Mouse (Mus musculus): ENCODE data around the gene Has3.
"Not testable (repeated sequence)": the region's sequence is repeated elsewhere in the genome, so short reads cannot be mapped to it uniquely, and the experiment has no call there.

Has3 gene

DNA sequence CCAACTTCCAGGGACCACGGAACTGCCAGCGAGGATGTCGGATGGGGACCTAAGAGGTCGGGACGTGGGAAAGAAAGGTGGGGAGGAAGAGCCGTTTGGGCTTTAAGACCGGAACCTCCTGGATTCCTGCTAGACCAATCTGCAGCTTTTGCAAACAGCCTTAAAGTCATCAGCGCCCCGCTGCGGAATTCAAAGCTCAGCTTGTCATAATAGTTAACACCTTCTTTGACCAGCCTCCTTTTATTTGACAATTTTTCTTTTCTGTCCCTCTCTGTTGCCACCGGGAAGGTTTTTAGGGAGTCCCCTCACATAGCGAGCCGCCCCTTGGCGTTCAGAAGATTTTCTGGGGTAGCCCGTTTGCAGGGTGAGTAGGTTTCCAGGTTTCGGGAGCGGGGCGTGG is at the start of gene Has3:
TSS of gene Has3 (plus strand) at position 192 of the 400 bp plus-strand sequence.
- in situ Hi-C loops (cut with MboI, MseI): no loop called here

- in situ Hi-C loops (cut with MboI, MseI): no loop called here
Measured at GRCm38 (mm10) chr8:106820553-106821515, 49.2 kb upstream of the Has3 start.

DNA sequence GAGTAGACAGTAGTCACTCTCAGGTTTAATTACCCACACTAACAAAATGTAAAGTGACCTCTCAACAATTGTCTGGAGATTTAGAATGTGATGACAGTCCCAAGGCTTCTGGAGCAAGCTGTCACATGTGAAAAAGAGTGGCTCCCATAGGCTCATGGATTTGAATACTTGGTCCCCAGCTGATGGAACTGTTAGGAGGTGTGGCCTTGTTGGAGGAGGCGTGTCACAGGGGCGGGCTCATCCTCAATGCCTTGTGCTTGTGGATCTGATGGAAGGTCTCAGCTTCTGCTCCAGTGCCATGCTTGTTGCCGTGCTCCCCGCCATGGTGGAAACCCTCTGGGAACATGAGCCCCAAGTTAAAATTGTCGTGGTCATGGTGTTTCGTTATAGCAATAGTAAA is 41.1 kb upstream of the Has3 start:
- in situ Hi-C loops (cut with MboI, MseI): no loop called here

- in situ Hi-C loops (cut with MboI, MseI): no loop called here
Measured at GRCm38 (mm10) chr8:106829526-106830045, 40.5 kb upstream of the Has3 start.

- in situ Hi-C loops (cut with MboI, MseI): no loop called here
Measured at GRCm38 (mm10) chr8:106834899-106835298, 35.1 kb upstream of the Has3 start.

DNA sequence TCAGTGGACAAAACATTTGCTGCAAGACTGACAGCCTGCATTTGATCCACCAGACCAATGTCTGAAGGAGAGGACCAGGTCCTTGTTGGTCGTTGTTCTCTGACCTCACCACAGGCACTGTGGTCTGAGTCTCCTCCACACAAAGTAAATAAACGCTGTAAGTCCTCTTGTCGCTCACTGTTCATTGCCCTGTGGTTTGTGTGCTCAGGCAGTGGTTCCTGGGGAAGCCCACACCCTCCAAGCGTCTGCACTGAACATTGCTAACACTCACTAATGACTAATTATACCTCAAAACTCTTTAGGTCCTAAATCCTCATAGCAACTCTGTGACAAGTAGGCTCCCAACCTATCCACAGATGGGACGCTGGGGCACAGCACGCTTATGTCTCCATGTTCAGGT is 33.5 kb upstream of the Has3 start:
- in situ Hi-C loops (cut with MboI, MseI): no loop called here

DNA sequence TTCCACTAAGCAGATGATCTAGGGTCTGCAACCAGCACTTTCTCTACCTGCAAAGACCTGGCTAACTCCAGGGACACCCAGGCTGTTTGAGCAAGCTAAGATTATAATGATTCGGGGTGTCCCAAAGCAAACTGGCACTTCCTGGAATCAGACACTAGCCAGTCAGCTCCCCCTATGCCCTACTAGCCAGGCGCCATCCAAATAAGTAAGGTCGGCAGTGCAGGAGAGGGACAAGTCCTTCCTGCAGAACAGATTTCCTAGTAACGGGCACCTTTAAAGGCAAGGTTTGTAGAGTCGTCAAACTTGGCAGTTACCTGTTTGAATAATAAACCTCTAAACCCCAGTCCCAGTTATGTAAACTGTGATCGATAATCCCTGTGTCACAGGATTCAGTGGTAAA is 31.2 kb upstream of the Has3 start:
- in situ Hi-C loops (cut with MboI, MseI): no loop called here

- in situ Hi-C loops (cut with MboI, MseI): no loop called here
Measured at GRCm38 (mm10) chr8:106839209-106840001, 30.6 kb upstream of the Has3 start.

GRCm38 (mm10) chr8:106850034-106850433 is 20.0 kb upstream of the Has3 start:
- in situ Hi-C loops (cut with MboI, MseI): no loop called here

- in situ Hi-C loops (cut with MboI, MseI): no loop called here
Measured at GRCm38 (mm10) chr8:106854534-106855241, 15.4 kb upstream of the Has3 start.

- in situ Hi-C loops (cut with MboI, MseI): no loop called here
Measured at GRCm38 (mm10) chr8:106855242-106855562, 14.8 kb upstream of the Has3 start.

- in situ Hi-C loops (cut with MboI, MseI): no loop called here
Measured at GRCm38 (mm10) chr8:106862845-106863244, 7.2 kb upstream of the Has3 start.

- in situ Hi-C loops (cut with MboI, MseI): no loop called here
Measured at GRCm38 (mm10) chr8:106865354-106865753, 4.7 kb upstream of the Has3 start.

DNA sequence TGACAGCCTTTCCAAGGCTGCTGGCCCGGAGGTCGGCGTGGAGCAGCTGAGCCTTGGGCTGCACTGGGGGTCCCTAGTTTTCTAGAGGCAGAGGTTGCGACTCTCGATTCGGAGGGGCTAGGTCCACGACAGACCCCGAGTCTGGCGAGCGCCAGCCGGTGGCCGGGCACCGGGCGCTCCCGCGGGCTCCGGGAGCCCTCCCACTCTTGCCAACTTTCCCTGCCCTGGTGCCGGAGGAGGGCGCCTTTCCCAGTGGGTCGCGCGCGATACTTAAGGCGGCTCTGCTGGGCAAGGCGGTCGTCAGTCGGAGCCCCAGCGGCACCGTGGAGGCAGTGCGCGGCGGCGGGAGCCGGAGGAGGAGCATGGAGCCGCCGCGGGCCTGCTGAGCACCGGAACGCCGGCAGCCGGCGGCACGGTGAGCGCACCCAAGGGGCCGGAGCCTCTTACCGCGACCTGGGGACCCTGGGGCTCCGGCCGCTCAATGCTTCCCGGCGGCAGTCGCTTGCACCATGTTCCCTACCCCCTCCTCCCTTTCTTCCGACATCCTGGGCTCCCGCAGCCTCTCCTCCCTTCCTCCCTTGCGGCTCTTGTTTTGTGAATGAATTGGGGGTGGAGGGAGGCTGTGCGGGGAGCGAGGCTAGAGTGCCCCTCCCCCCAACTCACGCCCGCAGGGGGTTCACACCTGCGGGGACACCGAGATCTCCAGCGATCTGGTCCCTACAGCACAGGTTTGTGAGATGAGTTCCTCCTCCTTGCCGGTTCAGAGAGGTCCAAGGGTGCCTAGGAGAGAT is 690 bp downstream of the Has3 start:
- in situ Hi-C loops (cut with MboI, MseI): no loop called here

DNA sequence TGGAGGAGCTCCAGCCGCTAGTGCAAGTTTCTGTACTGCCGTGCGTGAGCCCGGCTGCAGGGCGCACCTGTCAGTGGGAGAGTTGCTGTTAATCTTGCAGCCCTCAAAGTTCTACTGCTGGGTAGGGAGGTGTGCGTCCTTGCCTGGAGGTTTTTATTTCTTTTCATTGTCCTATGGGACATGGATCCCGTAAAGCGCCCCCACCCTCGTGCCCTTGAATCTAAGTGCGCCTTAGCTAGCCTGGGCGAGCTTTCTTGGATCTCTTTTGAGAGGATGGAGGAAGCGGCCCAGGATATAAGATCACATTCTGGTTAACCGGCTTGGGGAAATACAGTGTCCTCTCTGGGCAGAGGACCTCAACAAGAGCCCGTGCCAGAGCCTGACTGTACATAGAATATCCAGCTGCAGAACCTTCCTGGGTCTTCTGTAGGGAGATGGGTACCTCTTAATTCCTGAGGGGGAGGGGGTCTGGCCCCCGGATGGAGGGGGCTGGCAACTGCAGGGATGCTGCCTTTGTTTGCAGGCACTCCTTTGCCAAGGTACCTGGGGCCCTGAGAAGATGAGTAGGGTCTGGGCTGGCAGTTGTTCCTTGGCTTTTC is 1.4 kb downstream of the Has3 start:
- in situ Hi-C loops (cut with MboI, MseI): no loop called here

- in situ Hi-C loops (cut with MboI, MseI): no loop called here
Measured at GRCm38 (mm10) chr8:106871931-106872371, 1.9 kb downstream of the Has3 start.

- in situ Hi-C loops (cut with MboI, MseI): no loop called here
Measured at GRCm38 (mm10) chr8:106872454-106873034, 2.5 kb downstream of the Has3 start.

GRCm38 (mm10) chr8:106880121-106880707 is 10.2 kb downstream of the Has3 start:
- in situ Hi-C loops (cut with MboI, MseI): no loop called here

DNA sequence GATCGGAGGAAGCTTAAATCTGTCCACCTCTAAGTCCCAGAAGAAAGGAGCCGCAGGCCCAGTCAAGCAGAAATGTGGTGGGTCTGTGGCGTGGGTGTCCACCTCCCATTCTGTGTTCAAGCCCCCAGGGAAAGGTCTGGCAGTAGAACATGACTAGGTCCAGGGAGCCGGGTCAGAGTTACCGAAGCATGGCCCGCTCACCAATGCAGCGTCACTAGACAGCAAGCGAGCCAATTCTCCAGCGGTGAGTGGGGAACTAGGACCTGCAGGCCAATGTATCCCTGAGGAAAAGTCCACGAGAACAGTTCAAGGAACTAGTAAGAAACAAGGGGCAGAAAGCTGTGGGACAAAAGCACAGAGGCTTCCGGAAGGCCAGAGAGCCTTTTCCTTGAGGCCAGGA is 14.1 kb downstream of the Has3 start:
- in situ Hi-C loops (cut with MboI, MseI): not testable (repeated sequence)

Measured in T-helper 1 cell (primary cell).